Mouse (Mus musculus): Measurements from ENCODE around the gene Gm156. TPM values are rescaled to one million over a fixed set of nuclear protein-coding genes. Genes with fewer than 3 reads are reported as not detected.
"Not testable (repeated sequence)": the region's sequence is repeated elsewhere in the genome, so short reads cannot be mapped to it uniquely, and the experiment has no call there.

Gm156 gene
- not detected in 2 replicates for total RNA-seq (2012; rRNA removed)

- H3K4me3 ChIP-seq (ENCODE audit: insufficient read depth in 1 of 2, low read depth in 1 of 2, low read length in 2 of 2, poor library complexity in 1 of 2, severe bottlenecking in 1 of 2); H3K4me1 ChIP-seq (ENCODE audit: control insufficient read depth in 2 of 2, insufficient read depth in 2 of 2, low read length in 2 of 2, poor library complexity in 1 of 2); H3K9ac ChIP-seq (ENCODE audit: insufficient read depth, low read depth, low read length, poor library complexity, severe bottlenecking); DNase-seq (ENCODE audit: low read depth, low spot score); H3K36me3 ChIP-seq (ENCODE audit: control insufficient read depth, insufficient read depth, low read length, poor library complexity, severe bottlenecking); H3K9me3 ChIP-seq (ENCODE audit: control insufficient read depth, insufficient read depth, low read depth, low read length); H3K27ac ChIP-seq (ENCODE audit: insufficient read depth, low read depth, low read length, poor library complexity, severe bottlenecking); in situ Hi-C loops (cut with MboI; ENCODE audit: low sequenced_read_pairs in 2 of 2, unreplicated experiment in 2 of 2): not testable (repeated sequence)
Observed at GRCm38 (mm10) chr6:129784170-129784569, at the start of gene Gm156. Gene Gm156 (minus strand): TSS chr6:129784270.

DNA sequence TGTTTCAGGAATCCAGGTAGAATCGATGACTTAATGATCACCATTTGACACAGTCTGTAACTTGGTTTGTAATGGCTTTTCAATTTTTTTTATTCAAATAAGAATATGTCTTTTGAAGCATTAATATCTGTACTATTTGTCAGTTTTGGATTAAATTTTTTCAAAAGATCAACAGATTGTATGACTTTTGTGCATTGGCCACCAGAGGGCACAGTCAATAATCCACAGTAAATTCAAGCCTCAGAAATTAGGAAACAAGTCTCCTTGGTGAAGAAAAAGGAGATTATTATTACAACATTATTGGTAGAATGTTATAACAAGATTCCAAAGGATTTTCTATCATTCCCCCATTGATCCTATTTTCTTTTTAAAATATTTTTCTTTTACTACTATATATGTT lies 41.5 kb upstream of the Gm156 start:
- in situ Hi-C loops (cut with MboI; ENCODE audit: low sequenced_read_pairs in 2 of 2, unreplicated experiment in 2 of 2), result no loop called here
- Histone ChIP-seq H3K4me3 (ENCODE audit: insufficient read depth in 1 of 2, low read depth in 1 of 2, low read length in 2 of 2, poor library complexity in 1 of 2, severe bottlenecking in 1 of 2) (no peak overlapping the region), H3K9ac (ENCODE audit: insufficient read depth, low read depth, low read length, poor library complexity, severe bottlenecking) (no peak overlapping the region), H3K4me1 (ENCODE audit: control insufficient read depth in 2 of 2, insufficient read depth in 2 of 2, low read length in 2 of 2, poor library complexity in 1 of 2) (no peaks in the 10 kb centered on the region), H3K27ac (ENCODE audit: insufficient read depth, low read depth, low read length, poor library complexity, severe bottlenecking) (no peak overlapping the region), H3K9me3 (ENCODE audit: control insufficient read depth, insufficient read depth, low read depth, low read length) (peaks cover 5% of the 10 kb centered on the region; the same call in 1 of the 2 replicates), H3K36me3 (ENCODE audit: control insufficient read depth, insufficient read depth, low read length, poor library complexity, severe bottlenecking) (no peaks in the 10 kb centered on the region)
- no peak for DNase-seq (ENCODE audit: low read depth, low spot score)
- TF ChIP-seq MAFK (IDR thresholded peaks at IDR 0.05; ENCODE audit: insufficient read depth, low read depth, low read length), result no peak
- TF ChIP-seq HCFC1 (IDR thresholded peaks at IDR 0.05; ENCODE audit: borderline replicate concordance, insufficient read depth, low read length), result no peak
- no peak for TF ChIP-seq ZC3H11A (IDR thresholded peaks at IDR 0.05; ENCODE audit: borderline replicate concordance, low read depth, low read length)
- no peak for TF ChIP-seq ZNF384 (IDR thresholded peaks at IDR 0.05; ENCODE audit: low read depth, low read length)
- no peak for TF ChIP-seq CHD2 (IDR thresholded peaks at IDR 0.05; ENCODE audit: low read depth, low read length)

DNA sequence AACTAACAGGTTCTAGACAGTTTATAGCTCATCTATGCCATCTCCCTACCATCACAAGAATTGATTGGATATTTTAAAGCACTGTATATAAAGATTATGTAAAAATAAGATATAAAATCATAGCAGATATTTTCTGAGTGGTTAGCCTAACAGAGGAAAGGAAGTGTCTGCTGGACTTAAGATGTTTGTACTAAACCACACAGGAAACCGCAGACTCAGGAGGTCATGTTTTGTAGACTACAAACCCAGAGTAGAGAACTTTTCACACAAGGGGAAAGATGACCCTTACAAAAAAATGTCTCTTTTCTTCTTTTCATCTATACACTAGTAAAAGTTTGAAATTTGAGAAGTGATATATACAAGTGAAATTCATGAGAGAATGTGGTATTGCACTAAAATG lies 39.9 kb upstream of the Gm156 start:
- in situ Hi-C loops (cut with MboI; ENCODE audit: low sequenced_read_pairs in 2 of 2, unreplicated experiment in 2 of 2), result no loop called here
- Histone ChIP-seq H3K4me3 (ENCODE audit: insufficient read depth in 1 of 2, low read depth in 1 of 2, low read length in 2 of 2, poor library complexity in 1 of 2, severe bottlenecking in 1 of 2) (no peak overlapping the region), H3K4me1 (ENCODE audit: control insufficient read depth in 2 of 2, insufficient read depth in 2 of 2, low read length in 2 of 2, poor library complexity in 1 of 2) (no peaks in the 10 kb centered on the region), H3K9me3 (ENCODE audit: control insufficient read depth, insufficient read depth, low read depth, low read length) (peaks cover 5% of the 10 kb centered on the region; the same call in 1 of the 2 replicates), H3K27ac (ENCODE audit: insufficient read depth, low read depth, low read length, poor library complexity, severe bottlenecking) (no peak overlapping the region), H3K9ac (ENCODE audit: insufficient read depth, low read depth, low read length, poor library complexity, severe bottlenecking) (no peak overlapping the region), H3K36me3 (ENCODE audit: control insufficient read depth, insufficient read depth, low read length, poor library complexity, severe bottlenecking) (no peaks in the 10 kb centered on the region)
- TF ChIP-seq CHD2 (IDR thresholded peaks at IDR 0.05; ENCODE audit: low read depth, low read length), result no peak
- TF ChIP-seq ZC3H11A (IDR thresholded peaks at IDR 0.05; ENCODE audit: borderline replicate concordance, low read depth, low read length), result no peak
- TF ChIP-seq MAFK (IDR thresholded peaks at IDR 0.05; ENCODE audit: insufficient read depth, low read depth, low read length), result no peak
- no peak for TF ChIP-seq HCFC1 (IDR thresholded peaks at IDR 0.05; ENCODE audit: borderline replicate concordance, insufficient read depth, low read length)
- TF ChIP-seq ZNF384 (IDR thresholded peaks at IDR 0.05; ENCODE audit: low read depth, low read length), result no peak
- no peak for DNase-seq (ENCODE audit: low read depth, low spot score)

DNA sequence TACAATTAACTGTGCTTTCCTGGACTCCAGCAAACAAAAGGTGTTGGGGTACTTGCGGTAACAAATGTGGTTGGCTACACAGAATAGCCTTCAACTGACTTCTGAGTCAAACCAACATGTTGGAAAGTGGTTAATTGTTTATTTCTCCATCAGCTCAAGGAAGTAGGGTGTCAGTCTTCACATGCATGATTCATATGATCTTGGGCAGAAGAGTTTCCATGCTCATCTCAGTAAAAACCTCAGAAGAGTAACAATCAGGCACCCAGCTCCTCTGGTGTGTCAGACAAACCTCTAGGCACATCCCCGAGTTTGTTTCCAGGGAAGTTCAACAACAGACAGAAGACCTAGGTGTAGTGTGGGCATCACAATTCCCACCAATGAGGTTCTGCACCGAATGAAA lies 33.7 kb upstream of the Gm156 start:
- in situ Hi-C loops (cut with MboI; ENCODE audit: low sequenced_read_pairs in 2 of 2, unreplicated experiment in 2 of 2), result no loop called here
- no peak for DNase-seq (ENCODE audit: low read depth, low spot score)
- H3K4me3 ChIP-seq (ENCODE audit: insufficient read depth in 1 of 2, low read depth in 1 of 2, low read length in 2 of 2, poor library complexity in 1 of 2, severe bottlenecking in 1 of 2), result no peak overlapping the region
- H3K4me1 ChIP-seq (ENCODE audit: control insufficient read depth in 2 of 2, insufficient read depth in 2 of 2, low read length in 2 of 2, poor library complexity in 1 of 2), result no peaks in the 10 kb centered on the region
- H3K9me3 ChIP-seq (ENCODE audit: control insufficient read depth, insufficient read depth, low read depth, low read length), result no peaks in the 10 kb centered on the region
- no peaks in the 10 kb centered on the region for H3K36me3 ChIP-seq (ENCODE audit: control insufficient read depth, insufficient read depth, low read length, poor library complexity, severe bottlenecking)
- H3K27ac ChIP-seq (ENCODE audit: insufficient read depth, low read depth, low read length, poor library complexity, severe bottlenecking), result no peak overlapping the region
- H3K9ac ChIP-seq (ENCODE audit: insufficient read depth, low read depth, low read length, poor library complexity, severe bottlenecking), result no peak overlapping the region
- TF ChIP-seq ZNF384 (IDR thresholded peaks at IDR 0.05; ENCODE audit: low read depth, low read length), result no peak
- TF ChIP-seq HCFC1 (IDR thresholded peaks at IDR 0.05; ENCODE audit: borderline replicate concordance, insufficient read depth, low read length), result no peak
- TF ChIP-seq MAFK (IDR thresholded peaks at IDR 0.05; ENCODE audit: insufficient read depth, low read depth, low read length), result no peak
- TF ChIP-seq CHD2 (IDR thresholded peaks at IDR 0.05; ENCODE audit: low read depth, low read length), result no peak
- no peak for TF ChIP-seq ZC3H11A (IDR thresholded peaks at IDR 0.05; ENCODE audit: borderline replicate concordance, low read depth, low read length)

GRCm38 (mm10) chr6:129747654-129748032 lies 36.4 kb downstream of the Gm156 start:
- TF ChIP-seq CHD2 (IDR thresholded peaks at IDR 0.05; ENCODE audit: low read depth, low read length) (no peak), ZC3H11A (IDR thresholded peaks at IDR 0.05; ENCODE audit: borderline replicate concordance, low read depth, low read length) (no peak), HCFC1 (IDR thresholded peaks at IDR 0.05; ENCODE audit: borderline replicate concordance, insufficient read depth, low read length) (no peak)
- H3K27ac ChIP-seq (ENCODE audit: insufficient read depth, low read depth, low read length, poor library complexity, severe bottlenecking), result no peak overlapping the region
- H3K9ac ChIP-seq (ENCODE audit: insufficient read depth, low read depth, low read length, poor library complexity, severe bottlenecking), result no peak overlapping the region
- in situ Hi-C loops (cut with MboI; ENCODE audit: low sequenced_read_pairs in 2 of 2, unreplicated experiment in 2 of 2), result no loop called here
- DNase-seq (ENCODE audit: low read depth, low spot score), result no peak
- no peaks in the 10 kb centered on the region for H3K9me3 ChIP-seq (ENCODE audit: control insufficient read depth, insufficient read depth, low read depth, low read length)
- no peak overlapping the region for H3K4me3 ChIP-seq (ENCODE audit: insufficient read depth in 1 of 2, low read depth in 1 of 2, low read length in 2 of 2, poor library complexity in 1 of 2, severe bottlenecking in 1 of 2)
- no peaks in the 10 kb centered on the region for H3K36me3 ChIP-seq (ENCODE audit: control insufficient read depth, insufficient read depth, low read length, poor library complexity, severe bottlenecking)
- no peaks in the 10 kb centered on the region for H3K4me1 ChIP-seq (ENCODE audit: control insufficient read depth in 2 of 2, insufficient read depth in 2 of 2, low read length in 2 of 2, poor library complexity in 1 of 2)
